Mouse (Mus musculus): ENCODE results near the gene Med13.

Gene Med13

DNA sequence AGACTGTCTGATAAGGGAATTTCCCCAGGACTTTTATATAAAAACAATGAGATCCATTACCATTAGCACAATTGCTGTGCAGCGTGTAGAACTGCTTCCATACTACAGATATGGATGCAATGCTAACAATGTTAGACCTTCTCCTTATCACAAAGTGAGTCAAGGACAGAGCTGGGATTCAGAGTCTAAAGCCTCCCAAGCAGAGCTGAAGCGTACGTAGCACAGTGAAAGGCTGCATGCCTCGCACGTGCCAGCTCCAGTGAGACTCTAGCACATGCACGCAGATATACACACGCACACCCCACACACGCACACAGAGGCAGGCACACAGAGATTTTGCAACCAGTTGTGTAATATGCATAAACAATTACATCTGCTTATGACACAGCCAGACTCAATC is 71.7 kb downstream of the Med13 start:
- no peak for DNase-seq

DNA sequence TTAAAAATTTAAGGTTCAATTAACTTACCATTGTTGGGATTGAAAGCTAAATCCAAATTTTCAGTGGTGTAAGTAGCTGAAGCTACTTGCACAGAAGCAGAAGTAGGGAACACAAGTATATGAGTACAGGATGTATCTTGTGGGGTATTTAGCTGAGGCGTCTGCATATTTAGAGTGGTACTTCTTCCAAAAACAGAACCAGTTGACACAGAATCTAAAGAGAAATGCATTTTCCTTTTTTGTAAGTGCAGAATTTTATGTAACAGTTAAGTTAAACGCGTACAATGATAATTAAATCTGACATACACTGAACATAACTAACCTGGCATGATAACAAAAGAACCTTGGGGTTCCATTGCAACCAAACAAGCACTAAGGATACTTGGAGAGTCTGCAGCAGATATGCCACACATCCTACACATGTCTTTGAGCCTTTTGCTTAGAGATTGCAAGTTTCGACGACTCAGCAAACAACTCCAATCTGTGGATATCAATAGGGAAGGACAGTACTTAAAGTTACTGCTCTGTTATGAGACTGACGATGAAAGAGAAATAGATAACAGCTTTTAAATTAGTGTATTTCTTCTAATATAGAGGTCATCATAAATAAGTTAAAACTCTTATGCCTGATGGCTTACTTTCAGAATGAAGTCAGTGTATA is 78.8 kb downstream of the Med13 start:
- DNase-seq, result no peak

DNA sequence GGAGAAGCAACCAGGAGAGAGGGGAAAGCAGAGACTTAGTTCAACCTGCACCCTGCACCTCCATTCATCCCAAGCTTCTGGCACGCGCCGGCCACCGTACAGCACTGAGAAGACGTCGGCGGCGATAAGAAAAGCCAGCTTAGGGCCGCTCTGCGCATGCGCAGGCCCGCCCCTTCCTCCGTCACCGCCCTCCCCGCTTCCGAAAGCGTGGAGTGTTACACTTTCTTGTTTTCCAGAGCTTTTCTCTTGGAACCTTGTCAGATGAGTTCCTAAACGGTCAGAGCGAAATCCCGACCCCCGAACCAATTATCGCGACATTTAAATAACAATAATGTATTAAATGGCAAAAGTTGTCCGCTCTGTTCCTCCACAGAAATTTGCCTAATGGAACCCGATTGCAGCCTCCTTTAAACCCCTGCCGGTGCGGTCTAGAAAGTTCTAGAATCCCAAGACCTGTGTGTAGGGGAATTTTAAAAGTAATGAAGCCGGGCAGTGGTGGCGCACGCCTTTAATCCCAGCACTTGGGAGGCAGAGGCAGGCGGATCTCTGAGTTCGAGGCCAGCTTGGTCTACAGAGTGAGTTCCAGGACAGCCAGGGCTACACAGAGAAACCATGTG is 99.8 kb downstream of the Med13 start, which contains the start of gene Ints2:
Gene Ints2, minus strand, starts transcription at position 116 of the 617 bp plus-strand sequence.
- DNase-seq, result peak; percentile 92

DNA sequence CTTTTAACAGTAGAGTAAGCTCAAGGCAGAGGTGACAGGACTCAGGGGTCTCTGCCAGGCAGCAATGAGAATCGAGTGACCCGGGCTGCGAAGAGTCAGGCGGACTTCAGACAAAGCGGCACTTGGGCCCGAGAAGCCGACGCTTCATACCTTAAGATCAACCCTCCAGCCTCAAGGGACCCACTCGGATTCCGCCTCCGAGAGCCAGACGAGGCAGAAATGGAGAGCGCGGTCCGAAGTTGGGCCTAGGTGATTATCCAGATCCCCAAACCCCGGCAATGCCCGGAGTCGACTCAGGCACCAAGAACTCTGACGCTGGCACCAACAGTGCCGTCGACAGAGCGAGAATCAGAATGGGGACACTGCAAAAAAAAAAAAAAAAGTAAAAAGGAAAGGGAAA is 100.3 kb downstream of the Med13 start:
- DNase-seq, result no peak

DNA sequence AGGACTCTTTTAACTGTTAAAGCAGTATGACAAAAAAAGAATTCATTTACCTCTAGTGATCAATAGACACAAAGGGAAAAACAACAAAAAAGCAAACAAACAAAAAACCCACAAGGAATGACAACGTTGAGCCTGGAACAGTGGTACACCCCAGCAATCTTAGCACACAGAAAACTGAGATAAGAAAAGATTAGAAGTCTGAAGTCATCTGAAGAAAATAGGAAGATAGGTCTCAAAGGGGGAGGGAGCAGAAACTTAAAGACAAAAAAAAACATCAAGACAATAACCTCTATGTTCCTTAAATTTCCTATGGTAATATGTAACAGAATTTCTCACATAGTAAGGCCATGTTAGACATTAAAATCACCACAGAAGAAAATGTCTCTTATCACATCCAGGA is 104.1 kb downstream of the Med13 start:
- no peak for DNase-seq

DNA sequence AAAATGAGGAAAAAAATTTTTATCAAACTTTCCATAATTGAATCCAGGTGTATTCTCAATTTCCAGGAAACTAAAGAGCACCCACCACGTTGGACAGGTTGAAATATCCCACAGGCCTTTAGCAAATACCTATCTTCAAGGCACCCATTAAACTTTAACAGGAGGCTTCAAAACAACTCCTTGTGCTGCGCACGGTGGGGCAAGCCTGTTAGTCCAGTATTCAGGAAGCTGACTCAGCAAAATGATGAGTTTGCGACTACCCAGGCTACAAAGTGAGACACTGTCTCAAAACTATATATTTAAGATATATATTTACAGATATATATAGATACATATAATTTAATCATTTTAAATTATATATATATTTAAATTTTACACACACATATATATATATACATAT is 125.0 kb downstream of the Med13 start:
- DNase-seq, result no peak

DNA sequence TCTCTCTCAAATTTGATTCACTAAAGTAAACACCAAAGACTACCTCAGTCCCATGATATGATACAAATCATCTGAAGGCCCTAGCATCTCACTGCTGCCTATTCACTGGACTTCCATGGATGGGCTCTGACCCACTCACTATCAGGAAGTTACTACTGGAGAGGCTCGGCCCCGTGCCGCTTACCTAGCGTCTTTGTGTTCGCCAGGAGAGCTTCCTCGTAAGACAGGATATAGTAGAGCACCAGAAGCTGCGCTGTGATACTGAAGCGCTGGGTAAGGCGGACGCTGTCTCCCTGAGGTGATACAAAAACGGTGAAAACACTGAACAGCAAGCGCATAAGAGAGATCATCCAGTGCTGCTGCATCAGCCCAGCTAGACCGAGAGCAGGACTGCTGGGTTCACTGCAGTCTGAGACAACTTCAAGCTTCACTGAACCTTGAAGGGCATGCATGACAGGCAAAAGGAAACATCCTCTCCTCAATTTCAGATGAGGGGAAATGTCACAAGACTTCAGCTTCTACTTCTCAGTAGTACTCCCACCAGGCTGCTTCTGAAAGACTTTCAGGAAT is 125.5 kb downstream of the Med13 start:
- DNase-seq, result no peak

DNA sequence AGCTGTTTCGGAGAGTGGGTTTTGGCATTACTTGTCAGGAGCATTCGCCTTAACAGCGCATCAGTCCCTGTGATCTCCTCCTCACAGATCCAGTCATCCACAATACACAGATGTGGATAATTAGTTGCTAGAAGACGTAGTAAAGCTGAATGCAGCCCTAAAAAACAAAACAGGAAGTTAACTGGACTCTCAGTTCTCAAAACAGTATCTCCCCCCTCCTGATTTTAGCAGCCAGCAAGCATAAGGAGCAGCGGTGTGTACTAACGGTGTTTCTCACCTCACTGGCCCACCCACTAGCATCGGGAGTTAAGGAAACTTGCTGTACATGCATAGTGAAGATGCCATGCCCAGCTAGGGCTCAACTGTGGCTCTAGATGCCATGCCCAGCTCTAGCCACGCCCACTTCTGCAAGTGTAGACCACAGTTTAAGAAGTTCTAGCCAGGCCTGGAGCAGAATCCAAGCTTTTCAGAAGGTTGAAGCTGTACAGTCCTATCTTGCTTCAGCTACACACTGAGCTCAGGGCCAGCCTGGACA is 130.7 kb downstream of the Med13 start:
- no peak for DNase-seq

DNA sequence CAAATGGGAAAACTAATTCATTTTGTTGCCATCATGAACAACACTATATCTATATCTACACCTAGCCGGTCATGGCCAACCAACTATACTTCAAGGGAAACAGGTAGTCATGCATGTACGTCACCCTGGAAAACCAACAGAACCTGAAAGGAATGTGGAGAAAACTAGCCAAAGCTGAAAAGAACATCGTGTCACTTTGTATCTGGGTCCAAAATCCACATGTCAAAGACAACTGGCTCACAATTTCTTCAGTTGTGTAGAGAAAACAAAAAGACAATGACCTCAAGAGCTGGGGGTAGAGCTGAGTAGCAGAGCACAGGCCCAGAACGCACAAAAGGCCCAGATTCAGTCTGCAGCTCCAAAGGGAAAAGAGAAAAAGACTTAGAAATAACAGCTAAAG is 131.6 kb downstream of the Med13 start:
- DNase-seq, result no peak
